Mouse (Mus musculus) kidney, embryonic 14.5 days (tissue): ENCODE data around the gene Wdr46. TPM values are rescaled to one million over a fixed set of nuclear protein-coding genes. Genes with fewer than 3 reads are reported as not detected.
"Not testable (repeated sequence)": the region's sequence is repeated elsewhere in the genome, so short reads cannot be mapped to it uniquely, and the experiment has no call there.

Experiments
- ATAC-seq: fragments of 200-750 bp; cut with Nextera tagmentation; 2 replicates; pipeline ENCODE4 v1.8.0; 2017; ENCODE audit warnings: moderate number of reproducible peaks, mild to moderate bottlenecking, moderate TSS enrichment, moderate library complexity; ENCODE audit not compliant: low FRiP score, low TSS enrichment
- H3K27ac ChIP-seq: fragments of 300-500 bp; sonication (generic); 2 replicates; pipeline ENCODE4 v1.5.1; 2014; ENCODE audit warnings: low read depth, mild to moderate bottlenecking, low read length, moderate library complexity, mixed read lengths
- H3K27me3 ChIP-seq: fragments of 300-500 bp; sonication (generic); 2 replicates; pipeline ENCODE4 v1.6.1; 2014; ENCODE audit warnings: mild to moderate bottlenecking, low read length; ENCODE audit not compliant: control insufficient read depth, insufficient read depth
- H3K36me3 ChIP-seq: fragments of 300-500 bp; sonication (generic); 2 replicates; pipeline ENCODE4 v1.6.1; 2014; ENCODE audit warnings: low read length, mixed read lengths; ENCODE audit not compliant: control insufficient read depth, insufficient read depth
- H3K4me1 ChIP-seq: fragments of 300-500 bp; sonication (generic); 2 replicates; pipeline ENCODE4 v1.6.1; 2014; ENCODE audit warnings: low read length, mixed read lengths; ENCODE audit not compliant: control insufficient read depth, insufficient read depth
- H3K4me2 ChIP-seq: fragments of 300-500 bp; sonication (generic); replicated peaks from 2 replicates; pipeline ENCODE4 v1.6.1; 2014; ENCODE audit warnings: low read depth, mild to moderate bottlenecking, low read length
- H3K4me3 ChIP-seq: fragments of 300-500 bp; sonication (generic); 2 replicates; pipeline ENCODE4 v1.5.1; 2014; ENCODE audit warnings: mild to moderate bottlenecking, low read length
- H3K9ac ChIP-seq: fragments of 300-500 bp; sonication (generic); 2 replicates; pipeline ENCODE4 v1.6.1; 2014; ENCODE audit warnings: low read depth, mild to moderate bottlenecking, low read length, moderate library complexity
- H3K9me3 ChIP-seq: fragments of 300-500 bp; sonication (generic); 2 replicates; pipeline ENCODE4 v1.6.1; 2016; ENCODE audit warnings: low read length; ENCODE audit not compliant: control insufficient read depth
- WGBS: fragments of 180-500 bp; shearing (Covaris S2); extraction: QIAGEN DNeasy Blood & Tissue Kit; methylation state at CpG from one replicate; pipeline ENCODE4 v1.1.7; 2014; 5-methylcytosine and 5-hydroxymethylcytosine counted together
- polyA plus RNA-seq: library from polyadenylated mRNA; unstranded; fragments of >200 nt; fragmentation: Nextera tagmentation; extraction: Ambion mirVana; gene quantifications from 2 replicates; pipeline ENCODE4 v1.2.1, GENCODE M21; 2014

Wdr46 gene
- polyA plus RNA-seq, 1 experiment from 2014 or later = 37.8 TPM

- no peaks in the 10 kb centered on the region for H3K27me3 ChIP-seq
- no peaks in the 10 kb centered on the region for H3K9me3 ChIP-seq
- peaks cover 17% of the 10 kb centered on the region for H3K4me1 ChIP-seq
- WGBS = 92% methylated on average over 10 of the region's 10 CpGs
- H3K36me3 ChIP-seq = peaks cover 71% of the 10 kb centered on the region
- no peak overlapping the region for H3K4me3 ChIP-seq
- no peak for ATAC-seq
- no peak overlapping the region for H3K4me2 ChIP-seq
- no peak overlapping the region for H3K27ac ChIP-seq
- H3K9ac ChIP-seq = no peak overlapping the region
These were observed 7.1 kb downstream of the Wdr46 start for GRCm38 (mm10) chr17:33947430-33948089.

GRCm38 (mm10) chr17:33948090-33948904, 7.8 kb downstream of the Wdr46 start:
- Histone ChIP-seq H3K9ac (no peak overlapping the region), H3K27me3 (no peaks in the 10 kb centered on the region), H3K4me2 (no peak overlapping the region), H3K9me3 (no peaks in the 10 kb centered on the region), H3K4me3 (no peak overlapping the region), H3K4me1 (peaks cover 25% of the 10 kb centered on the region), H3K27ac (no peak overlapping the region), H3K36me3 (peaks cover 73% of the 10 kb centered on the region)
- no peak for ATAC-seq
- whole genome bisulfite sequencing = 87% methylated on average over 22 of the region's 22 CpGs

- no peak overlapping the region for H3K4me3 ChIP-seq
- peaks cover 73% of the 10 kb centered on the region for H3K36me3 ChIP-seq
- no peak for ATAC-seq
- no peaks in the 10 kb centered on the region for H3K27me3 ChIP-seq
- no peak overlapping the region for H3K27ac ChIP-seq
- 92% methylated on average over 19 of the region's 19 CpGs for WGBS
- H3K9me3 ChIP-seq = no peaks in the 10 kb centered on the region
- peaks cover 32% of the 10 kb centered on the region for H3K4me1 ChIP-seq
- H3K9ac ChIP-seq = no peak overlapping the region
- H3K4me2 ChIP-seq = no peak overlapping the region
These were observed 8.6 kb downstream of the Wdr46 start for GRCm38 (mm10) chr17:33948905-33949537.

GRCm38 (mm10) chr17:33950131-33950625, 9.7 kb downstream of the Wdr46 start:
- Histone ChIP-seq H3K36me3 (peaks cover 69% of the 10 kb centered on the region), H3K9me3 (no peaks in the 10 kb centered on the region), H3K4me1 (peaks cover 36% of the 10 kb centered on the region), H3K4me3 (peak overlapping the region; percentile 36), H3K9ac (peak overlapping the region; percentile 65), H3K4me2 (peak overlapping the region; percentile 81), H3K27ac (peak overlapping the region; percentile 92; the same call in 1 of the 2 replicates), H3K27me3 (no peaks in the 10 kb centered on the region)
- ATAC-seq = no peak
- 79% methylated on average over 10 of the region's 10 CpGs for WGBS

GRCm38 (mm10) chr17:33951021-33951946, 10.8 kb downstream of the Wdr46 start, which contains the start of gene B3galt4:
Gene B3galt4 (minus strand): TSS chr17:33951488.
- Histone ChIP-seq H3K27ac (peak within 1 kb of the TSS; percentile 92), H3K27me3 (no peaks in the 10 kb centered on the region), H3K4me3 (peak within 1 kb of the TSS; percentile 36), H3K4me2 (peak within 1 kb of the TSS; percentile 81), H3K9ac (peak within 1 kb of the TSS; percentile 65), H3K9me3 (no peaks in the 10 kb centered on the region), H3K4me1 (peaks cover 36% of the 10 kb centered on the region), H3K36me3 (peaks cover 60% of the 10 kb centered on the region)
- 1% methylated on average over 41 of the region's 45 CpGs for WGBS
- peak; percentile 84 for ATAC-seq

GRCm38 (mm10) chr17:33952015-33952414, 11.6 kb downstream of the Wdr46 start:
- H3K27ac ChIP-seq, H3K27me3 ChIP-seq, ATAC-seq, H3K9me3 ChIP-seq: not testable (repeated sequence)
- H3K9ac ChIP-seq = peak overlapping the region; percentile 65; the same call in 1 of the 2 replicates
- WGBS = 68% methylated on average over 13 of the region's 13 CpGs
- peaks cover 60% of the 10 kb centered on the region for H3K36me3 ChIP-seq
- H3K4me1 ChIP-seq = peaks cover 39% of the 10 kb centered on the region
- peak overlapping the region; percentile 81 for H3K4me2 ChIP-seq
- peak overlapping the region; percentile 36; the same call in 1 of the 2 replicates for H3K4me3 ChIP-seq

- peaks cover 39% of the 10 kb centered on the region for H3K4me1 ChIP-seq
- peak overlapping the region; percentile 89; the same call in 1 of the 2 replicates for H3K4me2 ChIP-seq
- H3K9me3 ChIP-seq = no peaks in the 10 kb centered on the region
- H3K9ac ChIP-seq = peak overlapping the region; percentile 95; the same call in 1 of the 2 replicates
- H3K36me3 ChIP-seq = peaks cover 54% of the 10 kb centered on the region
- 0 out of 2 replicates have a peak overlapping the region, but pooled peaks have one; percentile 2 for H3K27ac ChIP-seq
- H3K27me3 ChIP-seq = no peaks in the 10 kb centered on the region
- H3K4me3 ChIP-seq = peak overlapping the region; percentile 80; the same call in 1 of the 2 replicates
- ATAC-seq = no peak
- WGBS = 83% methylated on average over 4 of the region's 4 CpGs
These were observed 12.4 kb downstream of the Wdr46 start for GRCm38 (mm10) chr17:33952879-33953278.

- WGBS = 92% methylated on average over 3 of the region's 3 CpGs
- Histone ChIP-seq H3K4me3 (peak overlapping the region; percentile 80; the same call in 1 of the 2 replicates), H3K9me3 (no peaks in the 10 kb centered on the region), H3K36me3 (peaks cover 52% of the 10 kb centered on the region), H3K4me1 (peaks cover 39% of the 10 kb centered on the region), H3K9ac (peak overlapping the region; percentile 95; the same call in 1 of the 2 replicates), H3K27me3 (no peaks in the 10 kb centered on the region), H3K4me2 (peak overlapping the region; percentile 89), H3K27ac (no peak overlapping the region; the same call in 1 of the 2 replicates)
- ATAC-seq = no peak
These were observed 12.8 kb downstream of the Wdr46 start for GRCm38 (mm10) chr17:33953310-33953709.
